Mouse (Mus musculus): Measurements from ENCODE around the gene Nfix. TPM values are rescaled to one million over a fixed set of nuclear protein-coding genes. Genes with fewer than 3 reads are reported as not detected.
A peak's percentile ranks its signal among the peaks of the same experiment; 100 is the strongest.

The Nfix gene
- total RNA-seq, 4 experiments from 2014 or later: 288 to 356 (median 295) TPM

DNA sequence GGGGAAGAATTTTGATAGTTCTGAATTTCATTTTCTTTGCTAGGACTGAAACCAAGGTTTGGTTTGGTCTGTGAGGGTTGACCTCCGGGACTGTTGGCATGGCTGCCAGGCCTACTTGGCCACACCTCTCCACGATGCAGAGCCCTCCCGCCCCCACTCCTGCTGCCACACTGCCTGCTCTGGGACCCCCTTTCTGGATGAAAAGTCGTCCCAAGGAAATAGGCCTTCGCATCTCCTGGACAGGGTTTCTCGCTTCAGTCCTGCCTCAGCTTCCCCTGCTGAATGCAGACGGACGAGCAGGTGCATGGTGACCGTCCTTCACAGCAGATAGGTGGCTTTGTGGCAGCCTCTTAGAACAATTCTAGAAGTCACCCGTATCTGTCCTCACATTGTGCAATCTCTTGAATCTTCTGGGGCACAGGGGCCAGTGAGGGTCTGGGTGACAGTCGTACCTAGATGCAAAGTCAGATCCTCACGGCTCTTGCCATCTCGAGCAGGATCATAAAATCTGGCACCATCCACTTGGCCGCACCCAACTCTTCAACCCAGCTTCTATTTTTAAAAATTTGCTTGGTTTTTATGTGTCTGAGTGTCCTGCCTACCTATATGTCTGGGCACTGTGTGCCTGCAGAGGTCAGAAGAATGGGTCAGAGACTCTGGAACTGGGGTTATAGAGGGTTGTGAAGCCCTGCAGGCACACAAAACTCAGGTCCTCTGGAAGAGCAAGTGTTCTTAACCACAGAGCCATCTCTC, 31.6 kb downstream of the Nfix start:
- DNase-seq (ENCODE audit: low spot score): no peak

DNA sequence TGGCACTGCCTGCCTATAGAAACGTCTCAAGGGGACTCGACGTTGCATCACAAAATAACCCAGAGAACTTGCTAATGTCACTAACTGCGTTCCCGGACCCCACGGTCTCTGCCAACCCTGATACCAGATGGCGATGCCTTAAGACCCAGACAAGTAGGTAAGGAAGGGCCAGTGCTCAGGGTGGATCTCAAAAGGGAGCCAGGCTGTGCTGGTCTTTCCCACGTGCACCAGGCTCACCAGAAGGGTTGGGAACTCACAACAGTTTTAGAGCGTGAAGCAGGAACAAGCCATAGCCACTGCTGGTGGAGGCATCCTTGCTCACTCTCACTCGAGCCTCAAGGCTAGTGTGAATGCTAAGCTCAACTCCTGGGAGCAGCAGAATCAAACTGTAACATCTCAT, 32.9 kb downstream of the Nfix start:
- DNase-seq (ENCODE audit: low spot score): no peak

DNA sequence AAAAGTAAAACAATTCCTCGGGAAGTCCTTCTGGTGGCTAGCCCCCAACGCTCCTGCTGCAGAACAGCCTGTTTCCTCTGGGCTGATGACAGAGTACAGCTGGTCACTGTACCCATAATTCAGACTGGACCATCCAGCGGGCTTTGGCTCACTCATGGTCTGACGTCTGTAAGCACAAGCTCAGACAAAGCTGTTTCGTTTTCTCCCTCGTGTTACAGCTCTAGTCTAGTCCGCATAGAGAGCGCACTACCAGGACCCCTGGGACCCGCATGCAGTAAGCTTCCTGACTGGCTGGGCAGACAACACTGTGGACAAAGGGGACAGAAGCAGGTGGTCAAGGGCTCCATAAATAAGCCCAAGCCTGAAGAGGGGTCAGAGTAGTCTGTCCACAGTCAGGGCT, 33.7 kb downstream of the Nfix start:
- no peak for DNase-seq (ENCODE audit: low spot score)

DNA sequence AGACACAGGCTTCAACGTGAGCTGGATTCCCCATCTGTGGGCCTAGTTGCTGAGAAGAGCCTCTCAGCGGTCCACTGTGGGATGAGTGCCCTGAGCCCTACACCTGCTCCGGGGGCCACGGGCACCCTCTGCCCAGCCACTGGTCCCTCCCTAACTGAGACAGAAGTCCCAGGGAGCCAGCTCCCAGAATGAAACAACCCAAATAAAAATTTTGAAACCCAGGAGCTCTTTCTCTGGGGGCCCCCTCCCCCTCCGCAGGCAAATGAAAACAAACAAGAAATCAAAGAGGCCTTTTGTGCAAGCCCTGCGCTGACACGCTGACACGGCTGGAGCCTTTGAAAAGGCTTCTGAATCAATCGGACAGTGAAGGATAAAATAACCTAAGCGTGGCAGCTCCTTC, 34.5 kb downstream of the Nfix start:
- DNase-seq (ENCODE audit: low spot score): no peak

DNA sequence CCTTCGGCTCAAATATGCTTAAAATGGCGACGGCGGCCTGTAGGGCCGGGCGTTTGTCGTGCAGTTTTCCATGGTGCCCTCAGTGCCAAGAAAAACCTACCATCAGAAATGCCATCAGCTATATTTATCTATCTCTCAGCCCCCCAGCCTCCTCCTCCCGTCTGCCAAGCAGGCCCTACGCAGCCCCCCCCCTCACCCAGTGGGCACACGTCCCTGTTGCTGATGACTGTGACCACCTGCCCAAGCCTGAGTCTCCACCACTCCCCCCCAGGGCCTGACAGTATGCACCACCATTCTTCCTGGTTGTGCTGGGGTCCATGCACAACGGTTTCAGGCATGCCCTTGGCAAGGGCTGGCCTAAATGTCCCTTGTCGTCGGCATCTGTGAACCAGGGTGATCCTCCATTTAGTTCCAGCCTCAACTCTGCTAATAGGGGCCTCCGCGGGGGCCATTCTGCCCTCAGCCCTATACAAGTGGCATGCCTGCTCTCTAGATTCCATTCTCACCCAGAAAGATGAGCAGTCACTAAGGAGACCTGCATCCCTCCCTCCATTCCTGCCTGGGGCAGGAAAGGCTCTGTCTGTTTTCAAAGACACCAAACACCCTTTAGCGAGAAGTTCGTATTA, 35.2 kb downstream of the Nfix start:
- no peak for DNase-seq (ENCODE audit: low spot score)

DNA sequence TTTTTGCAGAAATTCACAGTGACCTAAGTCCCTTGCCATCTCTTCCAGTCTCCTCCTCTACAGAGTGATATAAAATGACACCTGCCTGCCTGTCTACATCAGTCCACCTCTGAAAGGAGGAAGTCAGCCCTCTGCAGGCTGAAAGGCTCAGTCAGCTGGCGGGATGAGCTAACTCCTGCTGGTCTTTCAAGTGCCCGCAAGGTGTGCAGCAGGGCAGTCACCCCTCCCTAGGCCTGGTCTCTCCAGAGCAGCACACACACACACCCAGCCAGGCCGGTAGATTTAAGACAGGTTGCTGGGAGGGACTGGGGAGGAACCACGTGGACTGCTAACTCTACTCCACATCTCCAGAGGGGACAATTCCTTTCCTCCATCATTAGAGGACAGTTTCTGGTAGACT, 36.0 kb downstream of the Nfix start:
- no peak for DNase-seq (ENCODE audit: low spot score)

DNA sequence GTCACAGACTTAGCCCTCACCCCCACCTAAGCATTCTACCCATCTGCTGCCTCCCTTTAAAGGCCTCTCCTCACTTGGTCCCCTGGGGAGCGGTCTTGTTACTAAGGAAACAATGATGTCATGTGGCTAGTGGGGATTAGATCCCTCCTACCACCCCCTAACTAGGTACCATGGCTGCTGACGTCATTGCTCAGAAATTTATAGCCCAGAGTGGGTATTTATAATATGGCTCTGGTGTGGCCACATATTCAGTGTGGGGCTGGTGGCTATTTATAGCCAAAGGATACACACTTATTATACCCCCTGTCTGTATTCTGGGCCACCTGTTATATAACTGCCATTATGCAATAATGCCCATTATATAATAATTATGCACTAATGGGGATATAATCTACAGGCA, 39.2 kb downstream of the Nfix start:
- no peak for DNase-seq (ENCODE audit: low spot score)

DNA sequence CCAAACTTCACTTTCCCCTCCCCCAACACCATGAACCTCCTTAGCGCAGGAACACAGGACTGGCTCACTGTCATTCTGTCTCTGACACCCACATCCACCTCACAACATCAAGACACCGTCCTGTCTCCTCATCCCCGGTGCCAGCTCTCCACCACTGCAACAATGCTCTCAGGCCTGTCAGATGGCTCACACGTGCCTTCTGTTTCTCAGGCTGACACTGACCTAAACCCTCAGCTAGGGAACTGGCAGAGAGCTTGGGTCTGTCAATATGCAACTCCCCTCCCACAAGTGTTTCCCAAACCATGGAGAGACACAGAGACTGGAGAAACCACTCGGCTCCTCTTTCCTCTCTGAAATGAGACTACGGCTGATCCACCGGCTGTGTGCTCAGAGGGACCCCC, 39.7 kb downstream of the Nfix start:
- DNase-seq (ENCODE audit: low spot score): no peak

DNA sequence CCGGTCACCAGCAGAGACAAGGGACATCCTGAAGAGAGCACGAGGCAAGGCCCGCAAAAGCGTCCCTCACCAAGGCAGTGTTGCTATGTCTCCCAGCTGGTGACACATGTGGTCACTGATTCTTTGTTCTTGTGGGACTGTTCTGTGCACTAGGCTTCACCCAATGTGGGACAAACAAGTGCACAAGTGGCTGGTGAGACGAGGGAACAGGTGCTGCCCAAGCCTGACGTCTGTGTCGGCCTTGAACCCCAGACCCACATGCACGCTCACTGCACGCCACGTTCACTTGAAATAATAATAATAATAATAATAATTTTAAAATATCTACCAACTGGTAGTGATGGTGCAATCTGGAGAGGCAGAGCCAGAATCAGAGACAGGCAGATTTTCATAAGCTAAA, 40.4 kb downstream of the Nfix start:
- no peak for DNase-seq (ENCODE audit: low spot score)

DNA sequence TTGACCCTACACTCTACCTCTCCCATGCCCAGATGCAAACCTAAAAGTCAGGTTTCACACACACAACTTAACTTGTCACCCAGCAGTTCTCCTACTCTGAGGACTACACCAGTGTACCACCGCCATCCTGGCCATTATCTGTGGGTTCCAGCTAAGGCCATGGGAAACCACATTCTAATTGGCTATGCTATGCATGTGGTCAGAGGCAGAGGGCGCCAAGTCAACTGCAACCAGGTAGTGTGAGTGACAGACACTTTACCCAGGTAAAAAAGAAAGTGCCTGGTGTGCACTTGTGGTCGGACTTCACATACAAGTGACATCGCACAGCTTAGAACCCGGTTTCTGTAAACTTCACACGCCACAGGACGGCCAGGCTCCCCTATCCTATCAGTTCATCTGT, 41.0 kb downstream of the Nfix start:
- DNase-seq (ENCODE audit: low spot score): no peak

DNA sequence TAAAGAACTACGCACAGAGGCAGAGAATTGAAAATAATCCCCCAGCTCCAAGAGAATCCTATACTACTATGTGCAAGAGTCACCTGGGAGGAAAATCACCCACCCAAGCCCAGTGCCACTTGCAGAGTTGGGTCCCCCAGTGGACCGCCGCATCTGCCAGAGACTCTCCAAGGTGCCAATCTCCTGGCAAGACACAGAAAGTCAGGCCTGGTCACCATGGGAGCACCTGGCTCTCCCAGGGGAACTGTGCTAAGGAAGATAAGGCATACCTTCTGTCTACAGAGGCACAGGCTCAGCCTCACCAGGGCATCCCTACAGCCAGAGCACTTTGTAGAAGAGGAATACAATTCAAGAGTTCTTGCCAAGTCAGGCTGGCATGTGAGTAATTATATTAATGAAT, 41.8 kb downstream of the Nfix start:
- no peak for DNase-seq (ENCODE audit: low spot score)

DNA sequence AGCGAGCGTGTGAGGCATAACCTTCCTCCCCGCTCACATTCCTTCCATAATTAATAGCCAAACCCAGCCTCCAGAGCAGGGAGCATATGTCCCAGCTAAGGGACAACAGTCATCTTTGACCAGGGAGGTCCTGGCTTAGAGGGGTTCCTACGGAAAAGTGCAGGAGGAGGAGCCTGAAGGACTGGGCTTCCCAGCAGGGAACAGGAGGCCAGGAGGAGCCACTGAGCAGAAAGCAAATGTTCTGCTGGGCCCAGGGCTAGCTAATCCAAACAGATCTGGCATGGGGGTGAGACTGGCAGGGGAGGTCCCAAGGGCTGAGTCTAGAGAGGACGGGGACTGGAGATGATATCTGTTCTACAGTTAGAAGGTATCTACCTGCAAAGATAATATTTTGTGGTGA, 42.6 kb downstream of the Nfix start:
- no peak for DNase-seq (ENCODE audit: low spot score)

DNA sequence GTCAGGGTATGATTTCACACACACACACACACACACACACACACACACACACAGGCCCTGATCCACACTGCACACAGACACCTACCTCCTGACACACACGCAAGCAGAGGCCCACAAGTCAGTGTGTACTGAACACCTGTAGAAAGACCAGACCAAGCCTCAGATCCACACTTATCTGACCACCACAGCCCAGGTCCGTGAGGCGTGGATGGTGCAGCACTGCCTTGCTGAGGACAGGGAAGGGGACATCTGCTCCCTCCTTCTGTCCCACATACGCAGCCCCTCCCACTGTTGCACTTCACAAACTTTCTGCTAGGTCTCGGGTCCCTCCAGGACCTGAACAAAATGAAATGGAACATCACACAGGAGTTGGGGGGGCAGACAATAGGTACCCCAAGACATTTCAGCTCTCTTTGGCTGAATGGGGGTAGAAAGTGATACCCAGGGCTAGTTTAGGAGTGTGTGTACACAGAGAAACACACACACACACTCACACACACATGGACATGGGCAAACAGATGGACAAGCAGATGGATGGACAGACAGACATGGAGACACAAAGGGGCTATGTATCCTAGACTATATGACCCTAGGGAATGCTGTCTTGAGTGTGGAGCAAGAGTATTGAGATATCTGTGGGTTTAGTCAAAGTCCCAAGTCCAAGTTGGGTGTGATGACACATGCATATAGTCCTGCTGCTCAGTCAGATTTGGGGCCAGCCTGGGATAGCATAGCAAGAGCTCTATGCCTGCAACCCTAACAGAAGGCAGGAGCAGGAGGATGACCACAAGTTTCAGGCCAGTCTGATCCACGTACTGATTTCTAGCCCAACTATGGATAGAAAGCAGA, 47.2 kb downstream of the Nfix start:
- no peak for DNase-seq (ENCODE audit: low spot score)

DNA sequence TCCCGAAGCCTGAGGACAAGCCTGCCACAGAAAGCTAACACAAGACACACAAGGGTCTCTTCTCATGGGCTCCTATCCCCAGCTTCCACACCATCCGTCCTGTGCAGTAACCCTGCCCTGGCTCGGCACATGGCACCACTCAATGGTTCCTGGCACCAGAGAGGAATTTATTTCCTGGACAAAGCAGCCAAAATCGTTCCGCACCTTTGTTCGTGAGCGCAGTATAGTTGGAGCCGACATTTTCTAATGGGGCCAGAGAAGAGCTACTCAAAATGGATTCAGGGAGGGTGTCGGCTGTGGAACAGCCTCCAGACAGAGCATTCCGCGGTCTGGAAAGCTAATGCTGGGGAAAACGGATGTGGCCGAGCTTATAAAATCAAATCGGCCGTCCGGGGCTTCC, 50.6 kb downstream of the Nfix start:
- DNase-seq (ENCODE audit: low spot score): no peak

DNA sequence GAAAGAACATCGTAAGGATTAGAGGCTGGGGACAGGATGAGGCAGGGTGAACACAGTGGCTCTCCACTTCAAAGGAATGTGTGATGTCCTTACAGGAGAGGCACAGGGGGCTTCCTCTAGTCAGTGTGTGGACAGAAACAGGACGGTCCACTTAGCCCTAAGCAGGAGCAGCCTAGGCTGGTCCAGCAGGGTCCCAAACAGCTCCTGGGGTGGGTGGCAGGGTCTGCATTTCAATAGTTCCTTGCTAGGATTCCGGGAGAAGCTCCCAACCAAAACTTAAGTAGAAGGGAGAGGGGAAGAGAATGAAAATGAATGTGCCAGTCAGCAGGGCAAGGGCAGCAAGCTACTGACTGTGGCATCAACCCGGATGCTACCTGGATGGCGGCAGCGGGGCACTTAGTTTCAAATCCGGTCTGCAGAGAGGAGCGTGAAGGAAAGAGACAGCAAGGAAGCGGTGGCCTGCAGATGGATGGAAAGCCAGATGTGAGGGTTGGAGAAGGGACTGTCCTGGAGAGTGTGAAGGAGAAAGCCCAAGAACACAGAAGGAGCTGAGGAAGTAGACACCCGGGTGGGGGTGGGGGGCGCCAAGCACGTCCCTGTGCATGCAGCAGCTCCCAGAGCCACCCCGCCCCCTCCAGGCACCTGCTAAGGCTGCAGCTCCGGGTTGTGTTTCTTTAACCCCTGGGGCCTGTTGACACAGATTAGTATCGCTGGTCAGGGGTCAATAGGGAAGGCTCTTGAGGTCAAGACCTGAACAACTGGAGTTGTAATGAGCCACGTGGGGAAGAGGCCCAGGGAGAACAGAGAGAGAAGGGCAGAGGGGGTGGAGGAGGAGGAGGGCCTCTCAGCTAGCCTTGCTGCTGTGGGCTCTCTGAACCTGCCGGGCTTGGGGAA, 54.9 kb downstream of the Nfix start:
- DNase-seq (ENCODE audit: low spot score): no peak

DNA sequence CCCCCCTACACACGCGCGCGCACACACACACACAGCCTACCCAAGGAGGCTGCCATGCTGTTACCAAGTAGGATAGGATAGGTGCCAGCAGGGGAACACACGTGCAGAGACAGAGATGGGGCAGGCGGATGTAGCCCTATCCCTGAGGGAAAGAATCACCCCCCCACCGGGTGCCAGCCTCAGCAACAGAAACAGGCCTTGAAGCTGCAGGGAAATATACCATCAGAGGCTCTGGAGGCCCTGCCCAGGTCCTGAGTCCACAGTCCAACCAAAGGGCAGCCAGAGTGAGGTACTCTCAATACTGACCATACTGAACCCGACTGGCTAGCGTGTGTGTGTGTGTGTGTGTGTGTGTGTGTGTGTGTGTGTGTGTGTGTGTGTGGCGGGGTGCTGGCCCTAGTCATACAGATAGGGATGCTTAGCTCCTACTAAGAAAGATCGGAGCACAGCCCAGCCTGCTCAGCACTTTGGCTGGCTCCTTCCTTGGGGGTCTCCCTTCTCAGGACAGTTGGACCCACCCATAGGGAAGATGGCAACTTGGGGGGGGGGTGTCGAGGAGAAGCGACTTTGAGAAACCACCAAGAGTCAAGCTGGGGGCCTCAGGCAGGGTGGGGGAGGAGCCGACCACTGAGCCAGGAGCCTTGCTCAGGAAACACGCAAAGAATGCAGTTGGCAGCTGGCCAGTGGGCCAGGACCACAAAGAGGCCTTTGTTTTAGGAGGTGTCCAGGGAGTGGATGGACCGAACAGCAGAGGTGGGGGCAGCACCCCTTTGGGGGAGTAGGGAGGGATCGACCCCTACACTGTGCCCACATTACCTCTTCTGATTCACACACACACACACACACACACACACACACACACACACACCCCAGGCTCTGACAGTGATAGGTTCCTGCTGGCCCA, 56.4 kb downstream of the Nfix start:
- DNase-seq (ENCODE audit: low spot score): peak; percentile 80

DNA sequence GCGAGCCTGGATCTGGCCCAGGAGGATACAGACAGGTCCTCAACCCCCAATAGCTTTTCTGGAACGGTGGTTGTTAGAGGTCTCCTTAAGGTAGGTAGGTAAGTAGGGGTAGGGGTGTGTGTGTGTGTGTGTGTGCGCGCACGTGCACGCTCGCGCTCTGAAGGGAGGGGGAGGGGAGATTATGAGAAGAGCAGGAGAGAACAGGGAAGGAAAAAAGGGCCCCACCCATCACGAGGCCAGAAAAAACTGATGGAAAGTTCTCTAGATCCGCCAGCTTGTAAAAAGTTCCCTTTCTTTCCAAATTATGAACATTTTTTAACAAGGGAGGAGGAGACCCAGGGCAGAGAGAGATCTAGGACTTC, 57.1 kb downstream of the Nfix start:
- DNase-seq (ENCODE audit: low spot score): peak; percentile 63

DNA sequence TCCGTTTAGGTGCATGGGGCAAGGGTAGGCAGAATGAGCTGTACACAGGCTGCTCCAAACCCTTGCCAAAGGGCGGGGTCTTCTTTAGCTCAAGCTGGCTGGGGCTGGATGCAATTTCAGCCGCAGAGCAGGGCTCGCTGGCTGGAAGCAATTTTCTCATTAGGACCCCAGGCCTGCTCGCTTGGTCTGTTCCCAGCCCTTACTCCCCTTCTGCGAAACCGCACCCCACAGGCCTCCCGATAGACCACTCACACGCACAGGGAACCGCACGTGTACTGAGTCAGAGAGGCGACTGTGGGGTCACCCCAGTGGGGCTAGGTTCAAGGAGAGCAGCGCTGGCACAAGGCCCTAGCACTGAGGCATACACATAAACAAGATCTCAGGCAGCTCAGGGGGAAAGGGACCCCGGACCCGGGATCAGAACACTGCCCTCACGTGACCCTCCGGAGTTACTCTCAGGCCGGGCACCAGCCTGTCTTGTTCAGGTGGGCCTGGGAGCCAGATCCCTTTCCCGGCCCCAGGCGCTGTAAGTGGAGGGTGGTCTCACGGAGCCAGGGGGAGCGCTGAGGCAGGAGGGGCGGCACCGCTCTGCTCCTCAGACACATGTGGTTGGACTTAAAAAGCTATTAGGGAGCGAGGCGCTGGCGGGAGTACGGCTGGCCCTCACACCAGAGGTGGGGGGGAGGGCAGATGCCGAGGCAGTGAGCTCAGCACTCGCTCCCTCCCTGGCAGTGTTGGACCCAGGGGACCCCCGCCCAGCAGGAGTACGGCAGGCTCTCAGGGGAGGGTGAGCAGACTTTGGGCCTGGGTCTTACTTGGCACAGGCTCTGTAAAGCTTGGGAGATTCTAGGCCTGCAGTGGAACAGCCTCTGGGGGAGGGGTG, 57.7 kb downstream of the Nfix start:
- peak; percentile 62 for DNase-seq (ENCODE audit: low spot score)
